Mouse (Mus musculus): ENCODE measurements at regions not wholly inside any gene's neighbourhood (a gene's known extent, or its start where the extent isn't known, plus 50 kb on each side); places are given as distances from the start of the nearest gene placed in this dataset.

DNA sequence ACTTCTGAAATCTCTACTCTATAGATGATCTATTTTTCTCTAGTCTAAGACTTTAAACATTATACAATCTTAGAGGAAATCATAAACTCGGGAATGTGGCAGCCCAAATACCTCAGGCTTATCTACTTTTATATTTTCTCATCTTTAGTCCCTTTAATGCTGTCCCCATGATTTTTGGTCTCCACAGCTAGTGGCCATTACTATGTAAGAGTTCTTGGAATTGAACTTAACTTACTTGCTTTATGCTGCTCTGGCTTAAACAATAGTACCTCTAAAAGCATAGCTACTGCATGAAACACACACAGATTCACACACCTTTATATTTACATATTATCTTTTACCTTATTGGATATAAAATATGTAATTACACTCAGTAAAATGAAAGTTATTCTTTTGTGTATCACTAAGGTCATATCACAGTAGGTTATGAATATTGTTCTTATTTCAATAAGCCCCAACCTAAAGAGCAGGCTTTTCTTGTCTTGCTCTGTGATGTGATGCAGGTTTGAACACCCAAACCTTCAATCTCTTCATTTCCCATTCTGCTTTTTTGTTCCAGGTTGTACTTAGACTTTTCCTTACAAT is 78.9 kb upstream of the Cwc22 start:
- TF ChIP-seq POLR2A (IDR thresholded peaks at IDR 0.05; ENCODE audit: low read depth, low read length) (no peak), CTCF (IDR thresholded peaks at IDR 0.05; ENCODE audit: extremely low read depth, insufficient read length, insufficient replicate concordance, low read depth, low read length) (no peak)

Measured in small intestine, adult 2 months (tissue).